Mouse (Mus musculus): Measurements from ENCODE around the gene Gm30302. TPM values are rescaled to one million over a fixed set of nuclear protein-coding genes. Genes with fewer than 3 reads are reported as not detected.
"Not testable (repeated sequence)": the region's sequence is repeated elsewhere in the genome, so short reads cannot be mapped to it uniquely, and the experiment has no call there.

Gm30302 gene
- polyA plus RNA-seq, 1 experiment from 2014 or later, result not detected

DNA sequence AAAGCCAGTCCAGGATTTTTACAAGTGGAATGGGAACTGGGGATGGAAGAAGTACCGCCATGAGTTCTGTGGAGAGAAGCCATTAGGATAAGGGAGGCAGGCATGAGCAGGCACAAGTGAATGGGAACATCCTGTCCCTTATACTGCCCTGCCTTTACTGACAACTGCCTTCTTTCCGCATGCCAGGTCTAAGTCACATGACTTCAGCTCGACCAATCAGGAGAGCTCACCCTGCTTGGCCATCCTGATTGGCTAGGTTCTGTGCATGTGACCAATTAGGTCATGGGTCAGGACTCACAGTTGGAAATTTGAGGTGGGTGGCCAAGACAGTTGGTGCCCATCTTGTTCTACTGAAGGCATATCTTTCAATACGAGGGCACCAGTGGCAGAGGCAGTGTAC lies 15.6 kb upstream of the Gm30302 start:
- Histone ChIP-seq H3K4me1 (replicated peaks; ENCODE audit: control insufficient read depth, insufficient read depth, low read length) (no peaks in the 10 kb centered on the region), H3K9me3 (ENCODE audit: control insufficient read depth, low read length) (no peaks in the 10 kb centered on the region), H3K36me3 (ENCODE audit: control insufficient read depth, insufficient read depth, low read length) (no peaks in the 10 kb centered on the region), H3K27me3 (replicated peaks; ENCODE audit: control insufficient read depth, insufficient read depth, low read length) (no peaks in the 10 kb centered on the region), H3K4me3 (ENCODE audit: low read depth, low read length) (no peak overlapping the region), H3K4me2 (ENCODE audit: low read length) (no peak overlapping the region), H3K9ac (ENCODE audit: low read length) (no peak overlapping the region), H3K27ac (ENCODE audit: low read depth) (no peak overlapping the region)
- ATAC-seq (replicated peaks; ENCODE audit: low FRiP score, low TSS enrichment, low read depth), result no peak
- DNase-seq (ENCODE audit: low spot score), result peak; percentile 21
- 87% methylated on average over 4 of the region's 4 CpGs for WGBS

DNA sequence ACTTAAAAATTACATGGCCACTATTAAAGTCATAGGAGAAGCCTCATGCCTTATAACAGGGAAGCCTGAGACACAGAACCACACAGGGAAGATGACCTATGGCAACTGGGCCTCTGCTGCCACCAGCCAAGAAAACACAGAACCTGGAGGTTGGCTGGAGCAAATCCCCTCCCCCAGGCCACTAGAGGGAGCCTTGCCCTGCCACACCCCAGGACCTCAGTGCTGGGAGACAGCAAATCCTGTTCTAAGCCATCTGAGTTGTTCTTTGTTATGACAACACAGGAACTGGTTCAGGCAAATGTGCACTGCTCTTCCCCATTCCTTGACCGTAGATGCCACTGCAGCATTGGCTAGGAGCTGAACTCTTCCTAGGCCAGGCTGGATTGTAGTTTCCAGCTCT lies 8.3 kb upstream of the Gm30302 start:
- Histone ChIP-seq H3K9me3 (ENCODE audit: control insufficient read depth, low read length) (no peaks in the 10 kb centered on the region), H3K27ac (ENCODE audit: low read depth) (no peak overlapping the region), H3K4me2 (ENCODE audit: low read length) (no peak overlapping the region), H3K4me3 (ENCODE audit: low read depth, low read length) (no peak overlapping the region), H3K4me1 (replicated peaks; ENCODE audit: control insufficient read depth, insufficient read depth, low read length) (no peaks in the 10 kb centered on the region), H3K27me3 (replicated peaks; ENCODE audit: control insufficient read depth, insufficient read depth, low read length) (no peaks in the 10 kb centered on the region), H3K36me3 (ENCODE audit: control insufficient read depth, insufficient read depth, low read length) (no peaks in the 10 kb centered on the region), H3K9ac (ENCODE audit: low read length) (no peak overlapping the region)
- no peak for ATAC-seq (replicated peaks; ENCODE audit: low FRiP score, low TSS enrichment, low read depth)
- DNase-seq (ENCODE audit: low spot score), result peak; percentile 36
- WGBS, result 79% methylated on average over 1 of the region's 1 CpGs

- no peak overlapping the region for H3K9ac ChIP-seq (ENCODE audit: low read length)
- peak overlapping the region; percentile 57; the same call in 1 of the 2 replicates for H3K27ac ChIP-seq (ENCODE audit: low read depth)
- no peaks in the 10 kb centered on the region for H3K9me3 ChIP-seq (ENCODE audit: control insufficient read depth, low read length)
- 34% methylated on average over 5 of the region's 5 CpGs for WGBS
- no peaks in the 10 kb centered on the region for H3K36me3 ChIP-seq (ENCODE audit: control insufficient read depth, insufficient read depth, low read length)
- DNase-seq (ENCODE audit: low spot score) (peak; percentile 45), ATAC-seq (replicated peaks; ENCODE audit: low FRiP score, low TSS enrichment, low read depth) (no peak)
- no peak overlapping the region for H3K4me2 ChIP-seq (ENCODE audit: low read length)
- H3K4me3 ChIP-seq (ENCODE audit: low read depth, low read length), result no peak overlapping the region
- no peaks in the 10 kb centered on the region for H3K27me3 ChIP-seq (replicated peaks; ENCODE audit: control insufficient read depth, insufficient read depth, low read length)
- no peaks in the 10 kb centered on the region; the same call in 1 of the 2 replicates for H3K4me1 ChIP-seq (replicated peaks; ENCODE audit: control insufficient read depth, insufficient read depth, low read length)
These were observed 10.0 kb downstream of the Gm30302 start for GRCm38 (mm10) chr13:49788563-49789393.

DNA sequence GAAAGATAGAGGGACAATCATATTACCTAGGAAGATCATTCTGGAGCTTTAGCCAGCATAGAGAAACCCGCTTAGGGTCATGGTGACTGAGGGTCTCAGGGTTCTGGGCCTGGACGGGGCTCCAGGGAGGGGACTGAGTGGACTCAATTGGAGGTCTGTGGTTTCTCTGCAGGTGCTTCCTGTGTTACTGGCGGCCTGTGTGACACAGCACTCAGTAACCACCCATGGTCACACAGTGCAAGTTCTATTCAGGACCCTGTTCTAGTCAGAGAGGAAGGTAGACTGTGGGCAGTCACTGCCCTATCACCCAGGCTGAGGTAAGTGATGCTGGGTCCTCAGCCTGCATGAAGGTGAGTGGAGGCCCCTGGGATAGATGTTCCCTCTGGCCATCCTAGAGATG lies 14.9 kb downstream of the Gm30302 start:
- 80% methylated on average over 3 of the region's 3 CpGs for WGBS
- Histone ChIP-seq H3K9me3 (ENCODE audit: control insufficient read depth, low read length) (no peaks in the 10 kb centered on the region), H3K36me3 (ENCODE audit: control insufficient read depth, insufficient read depth, low read length) (no peaks in the 10 kb centered on the region), H3K9ac (ENCODE audit: low read length) (no peak overlapping the region), H3K27ac (ENCODE audit: low read depth) (no peak overlapping the region), H3K27me3 (replicated peaks; ENCODE audit: control insufficient read depth, insufficient read depth, low read length) (no peaks in the 10 kb centered on the region), H3K4me2 (ENCODE audit: low read length) (no peak overlapping the region), H3K4me1 (replicated peaks; ENCODE audit: control insufficient read depth, insufficient read depth, low read length) (no peaks in the 10 kb centered on the region; the same call in 1 of the 2 replicates), H3K4me3 (ENCODE audit: low read depth, low read length) (no peak overlapping the region)
- no peak for DNase-seq (ENCODE audit: low spot score)
- no peak for ATAC-seq (replicated peaks; ENCODE audit: low FRiP score, low TSS enrichment, low read depth)

DNA sequence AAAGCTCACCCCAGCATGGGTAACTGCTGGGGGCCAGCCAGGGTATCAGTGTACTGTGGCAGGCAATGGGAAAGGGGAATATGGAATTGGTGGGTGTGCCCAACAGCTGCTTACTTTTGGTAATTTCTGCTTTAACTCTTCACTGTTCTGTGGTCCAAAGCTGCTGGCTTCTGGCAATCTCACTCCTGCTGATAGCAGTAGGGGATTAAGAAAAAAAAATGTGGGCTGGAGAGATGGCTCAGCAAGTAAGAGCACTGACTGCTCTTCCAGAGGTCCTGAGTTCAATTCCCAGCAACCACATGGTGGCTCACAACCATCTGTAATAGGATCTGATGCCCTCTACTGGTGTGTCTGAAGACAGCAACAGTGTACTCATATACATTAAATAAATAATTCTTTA lies 27.3 kb downstream of the Gm30302 start:
- not testable (repeated sequence) for H3K27ac ChIP-seq (ENCODE audit: low read depth); H3K4me3 ChIP-seq (ENCODE audit: low read depth, low read length); H3K9me3 ChIP-seq (ENCODE audit: control insufficient read depth, low read length); H3K27me3 ChIP-seq (replicated peaks; ENCODE audit: control insufficient read depth, insufficient read depth, low read length); ATAC-seq (replicated peaks; ENCODE audit: low FRiP score, low TSS enrichment, low read depth); H3K4me1 ChIP-seq (replicated peaks; ENCODE audit: control insufficient read depth, insufficient read depth, low read length); H3K36me3 ChIP-seq (ENCODE audit: control insufficient read depth, insufficient read depth, low read length); H3K9ac ChIP-seq (ENCODE audit: low read length); DNase-seq (ENCODE audit: low spot score); H3K4me2 ChIP-seq (ENCODE audit: low read length)

DNA sequence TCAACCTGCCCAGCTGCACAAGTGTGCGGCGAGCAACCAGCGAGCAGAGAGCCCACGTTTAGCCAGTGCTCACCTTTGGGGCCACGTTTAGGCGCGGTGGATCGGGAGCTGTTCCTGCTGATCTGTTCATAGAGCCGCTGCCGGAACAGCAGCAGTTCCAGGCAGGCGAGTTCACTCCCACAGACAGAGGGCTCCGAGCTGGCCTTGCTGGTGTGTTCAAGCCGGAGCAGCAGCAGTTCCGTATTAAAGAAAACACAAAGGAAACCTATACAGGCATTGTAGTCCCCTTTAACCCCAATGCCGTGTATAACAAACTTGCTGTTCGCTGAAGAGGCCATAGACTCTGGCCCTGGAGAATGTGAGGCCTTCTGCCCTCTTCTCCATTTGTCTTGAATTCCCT lies 29.7 kb downstream of the Gm30302 start:
- Histone ChIP-seq H3K9ac (ENCODE audit: low read length) (no peak overlapping the region), H3K4me3 (ENCODE audit: low read depth, low read length) (no peak overlapping the region), H3K4me2 (ENCODE audit: low read length) (no peak overlapping the region), H3K9me3 (ENCODE audit: control insufficient read depth, low read length) (no peaks in the 10 kb centered on the region), H3K36me3 (ENCODE audit: control insufficient read depth, insufficient read depth, low read length) (no peaks in the 10 kb centered on the region), H3K27me3 (replicated peaks; ENCODE audit: control insufficient read depth, insufficient read depth, low read length) (no peaks in the 10 kb centered on the region), H3K4me1 (replicated peaks; ENCODE audit: control insufficient read depth, insufficient read depth, low read length) (no peaks in the 10 kb centered on the region), H3K27ac (ENCODE audit: low read depth) (no peak overlapping the region)
- no peak for ATAC-seq (replicated peaks; ENCODE audit: low FRiP score, low TSS enrichment, low read depth)
- WGBS, result 83% methylated on average over 16 of the region's 16 CpGs
- DNase-seq (ENCODE audit: low spot score), result no peak

GRCm38 (mm10) chr13:49768048-49768447 lies 30.8 kb downstream of the Gm30302 start:
- Histone ChIP-seq H3K9me3 (ENCODE audit: control insufficient read depth, low read length) (no peaks in the 10 kb centered on the region), H3K4me1 (replicated peaks; ENCODE audit: control insufficient read depth, insufficient read depth, low read length) (no peaks in the 10 kb centered on the region), H3K4me2 (ENCODE audit: low read length) (no peak overlapping the region), H3K9ac (ENCODE audit: low read length) (no peak overlapping the region), H3K4me3 (ENCODE audit: low read depth, low read length) (no peak overlapping the region), H3K36me3 (ENCODE audit: control insufficient read depth, insufficient read depth, low read length) (no peaks in the 10 kb centered on the region), H3K27ac (ENCODE audit: low read depth) (no peak overlapping the region), H3K27me3 (replicated peaks; ENCODE audit: control insufficient read depth, insufficient read depth, low read length) (no peaks in the 10 kb centered on the region)
- 31% methylated on average over 2 of the region's 2 CpGs for whole genome bisulfite sequencing
- ATAC-seq (replicated peaks; ENCODE audit: low FRiP score, low TSS enrichment, low read depth) (no peak), DNase-seq (ENCODE audit: low spot score) (no peak)

GRCm38 (mm10) chr13:49766269-49766668 lies 32.5 kb downstream of the Gm30302 start:
- DNase-seq (ENCODE audit: low spot score) (no peak), ATAC-seq (replicated peaks; ENCODE audit: low FRiP score, low TSS enrichment, low read depth) (no peak)
- Histone ChIP-seq H3K4me3 (ENCODE audit: low read depth, low read length) (no peak overlapping the region), H3K4me1 (replicated peaks; ENCODE audit: control insufficient read depth, insufficient read depth, low read length) (no peaks in the 10 kb centered on the region), H3K27me3 (replicated peaks; ENCODE audit: control insufficient read depth, insufficient read depth, low read length) (no peaks in the 10 kb centered on the region), H3K9ac (ENCODE audit: low read length) (no peak overlapping the region), H3K4me2 (ENCODE audit: low read length) (no peak overlapping the region), H3K27ac (ENCODE audit: low read depth) (no peak overlapping the region), H3K36me3 (ENCODE audit: control insufficient read depth, insufficient read depth, low read length) (no peaks in the 10 kb centered on the region), H3K9me3 (ENCODE audit: control insufficient read depth, low read length) (no peaks in the 10 kb centered on the region)
- 51% methylated on average over 9 of the region's 9 CpGs for WGBS

DNA sequence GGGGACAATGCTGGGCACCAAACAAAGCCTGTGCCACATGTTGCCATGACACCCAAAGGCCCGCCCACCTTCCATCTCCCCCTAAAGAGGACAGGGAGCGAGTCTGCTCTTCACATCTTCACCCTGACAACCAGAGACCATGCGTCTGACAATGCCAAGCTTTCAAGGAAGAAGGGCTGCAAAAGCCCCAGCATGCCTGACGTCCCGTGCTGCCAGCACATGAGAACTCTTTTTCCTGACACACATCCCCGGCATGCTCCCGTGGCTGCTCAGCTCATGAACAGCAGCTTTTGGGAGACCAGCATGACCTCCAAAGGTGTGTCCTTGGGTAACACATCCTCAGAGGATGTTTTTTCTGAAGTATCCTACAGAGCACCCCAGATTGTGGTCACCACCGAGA lies 33.5 kb downstream of the Gm30302 start:
- Histone ChIP-seq H3K27me3 (replicated peaks; ENCODE audit: control insufficient read depth, insufficient read depth, low read length) (no peaks in the 10 kb centered on the region), H3K9me3 (ENCODE audit: control insufficient read depth, low read length) (no peaks in the 10 kb centered on the region), H3K9ac (ENCODE audit: low read length) (no peak overlapping the region), H3K27ac (ENCODE audit: low read depth) (no peak overlapping the region), H3K4me3 (ENCODE audit: low read depth, low read length) (no peak overlapping the region), H3K4me2 (ENCODE audit: low read length) (no peak overlapping the region), H3K36me3 (ENCODE audit: control insufficient read depth, insufficient read depth, low read length) (no peaks in the 10 kb centered on the region), H3K4me1 (replicated peaks; ENCODE audit: control insufficient read depth, insufficient read depth, low read length) (no peaks in the 10 kb centered on the region)
- ATAC-seq (replicated peaks; ENCODE audit: low FRiP score, low TSS enrichment, low read depth) (no peak), DNase-seq (ENCODE audit: low spot score) (no peak)
- WGBS, result 90% methylated on average over 8 of the region's 8 CpGs
